Mouse (Mus musculus) layer of hippocampus, adult 2 months (tissue): ENCODE results near the gene Mrpl33. TPM values are rescaled to one million over a fixed set of nuclear protein-coding genes. Genes with fewer than 3 reads are reported as not detected.

Experiments used
- DNase-seq, 2 experiments: peaks; one replicate each; pipeline ENCODE4 v3.0.0; 2022; ENCODE audit warnings: low spot score in 2 of 2
- H3K27ac ChIP-seq: fragments of 200-600 bp; 2 replicates; pipeline ENCODE4 v1.8.1; 2022
- H3K4me3 ChIP-seq: fragments of 200-600 bp; 2 replicates; pipeline ENCODE4 v1.8.1; 2022; ENCODE audit warnings: mild to moderate bottlenecking
- CTCF ChIP-seq: fragments of 200-600 bp; conservative IDR thresholded peaks from 2 replicates; pipeline ENCODE4 v1.8.1; 2022; ENCODE audit warnings: antibody characterized with exemption, mild to moderate bottlenecking, moderate library complexity
- total RNA-seq, 2 experiments: library from RNA; stranded (reverse); gene quantifications; 2 replicates each; pipeline ENCODE4 v1.2.3; 2021

Gene Mrpl33
- total RNA-seq, 2 experiments from 2014 or later = 82.1 to 99.8 TPM

DNA sequence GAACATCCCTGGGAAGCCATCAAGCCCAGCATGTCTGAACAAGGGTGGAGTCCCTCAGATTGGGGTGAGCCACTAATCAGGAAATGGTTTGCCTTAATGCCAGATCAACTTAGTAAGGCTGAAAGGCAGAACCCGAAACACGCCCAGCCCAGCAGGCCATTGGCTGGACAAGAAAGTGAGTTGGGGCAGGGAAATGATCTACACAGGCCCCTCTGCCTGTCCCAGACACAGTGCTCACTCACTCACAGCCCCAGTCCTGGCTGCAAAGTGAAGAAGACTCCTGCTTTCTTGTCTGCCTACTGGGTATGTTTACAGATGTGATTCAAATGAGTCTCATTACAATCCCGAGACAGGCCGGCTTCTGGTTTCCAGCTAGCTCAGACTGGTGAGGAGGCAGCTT lies 37.4 kb downstream of the Mrpl33 start:
- TF ChIP-seq CTCF = no peak
- Histone ChIP-seq H3K4me3 (no peak overlapping the region), H3K27ac (no peak overlapping the region)
- no peak for DNase-seq

DNA sequence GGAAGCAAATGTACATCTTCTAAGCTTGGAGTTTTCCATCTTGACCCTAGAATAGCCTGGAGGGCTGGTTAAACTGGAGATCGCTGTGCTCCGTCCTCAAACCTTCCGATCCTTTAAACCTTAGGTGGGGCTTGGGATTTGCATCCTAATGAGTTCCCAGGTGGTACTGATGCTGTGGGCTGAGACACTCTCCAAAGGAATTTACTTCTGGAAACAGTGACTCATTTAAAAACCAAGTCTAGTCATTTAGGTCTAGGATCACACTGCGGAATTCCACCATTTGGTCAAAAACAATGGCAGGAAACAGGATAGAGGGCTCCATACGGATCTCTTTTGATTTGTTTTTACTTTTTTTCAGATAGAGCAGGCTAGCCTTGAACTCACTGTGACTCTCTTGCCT lies 37.9 kb downstream of the Mrpl33 start:
- no peak for TF ChIP-seq CTCF
- Histone ChIP-seq H3K4me3 (no peak overlapping the region), H3K27ac (no peak overlapping the region)
- DNase-seq = no peak

DNA sequence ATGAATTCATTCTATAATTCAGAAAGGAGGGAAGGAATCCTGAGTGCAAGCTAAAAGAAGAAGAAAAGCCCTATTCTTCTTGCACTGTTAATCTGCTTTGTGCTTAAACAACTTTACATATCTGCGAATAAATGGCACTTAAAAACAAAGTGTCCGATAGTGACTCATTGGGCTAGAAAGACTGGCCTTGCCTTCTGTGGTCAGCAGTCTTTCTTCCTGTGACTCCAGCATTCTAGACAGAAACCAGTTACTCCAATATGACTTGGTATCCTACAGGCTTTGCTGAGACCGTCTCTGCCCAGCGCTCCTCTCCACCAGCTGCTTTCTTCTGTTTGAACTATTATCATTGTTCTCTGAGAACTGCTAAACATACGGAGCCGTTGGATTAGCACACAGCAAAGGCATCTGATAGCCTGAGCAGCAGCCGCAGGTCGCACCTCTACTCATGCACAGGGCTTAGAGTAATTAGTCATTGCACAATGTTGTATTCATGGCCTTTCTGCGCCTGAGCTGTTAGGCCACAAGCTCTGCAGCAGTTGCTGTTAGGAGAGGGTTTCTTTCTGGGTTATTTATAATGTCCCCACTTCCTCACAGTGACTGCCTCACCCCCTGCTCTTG lies 40.0 kb downstream of the Mrpl33 start:
- no peak for DNase-seq
- Histone ChIP-seq H3K4me3 (no peak overlapping the region), H3K27ac (no peak overlapping the region)
- TF ChIP-seq CTCF = no peak

DNA sequence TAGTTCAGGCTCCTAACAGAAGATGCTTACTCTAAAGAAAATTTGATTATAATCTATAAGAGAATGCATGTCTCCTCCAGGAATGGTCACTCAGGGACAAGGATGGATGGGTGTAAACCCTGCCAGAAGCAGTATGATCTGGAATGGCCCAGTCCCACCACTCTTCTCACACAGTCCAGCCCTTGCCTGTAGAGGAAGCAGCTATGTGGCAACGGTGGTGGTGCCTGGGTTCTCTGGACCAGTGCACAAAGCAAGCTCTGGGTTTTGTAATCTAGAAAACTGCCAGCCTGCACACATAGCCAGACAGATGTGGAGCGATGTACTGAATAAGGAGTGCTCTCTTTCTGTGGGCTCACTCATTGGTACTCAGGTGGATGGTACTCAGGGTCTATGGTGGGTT lies 43.8 kb downstream of the Mrpl33 start:
- no peak for DNase-seq
- no peak for TF ChIP-seq CTCF
- no peak overlapping the region for H3K4me3 ChIP-seq
- H3K27ac ChIP-seq = no peak overlapping the region; the same call in 1 of the 2 replicates

DNA sequence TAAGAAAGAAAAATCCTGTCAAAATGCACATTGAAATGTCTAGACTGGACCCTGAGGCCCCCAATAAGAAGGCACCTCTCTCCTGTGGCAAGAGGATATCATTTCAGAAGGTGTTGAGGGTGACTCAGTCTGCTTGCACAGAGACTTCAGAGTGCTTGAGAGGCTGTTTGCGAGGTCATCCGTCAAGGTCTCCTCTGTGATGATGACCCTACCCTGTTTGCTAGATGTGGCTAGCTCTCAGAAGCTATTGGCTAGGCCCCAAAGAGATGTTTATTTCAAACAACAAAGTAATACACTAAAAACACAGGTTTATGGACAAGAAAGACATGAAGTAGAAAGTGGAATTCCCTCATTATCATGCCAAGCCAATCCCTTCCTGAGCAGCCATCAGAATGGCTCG lies 45.6 kb downstream of the Mrpl33 start:
- H3K4me3 ChIP-seq = no peak overlapping the region
- no peak for TF ChIP-seq CTCF
- no peak overlapping the region for H3K27ac ChIP-seq
- no peak for DNase-seq

- TF ChIP-seq CTCF = no peak
- peak overlapping the region; percentile 55 for H3K27ac ChIP-seq
- H3K4me3 ChIP-seq = no peak overlapping the region
- no peak for DNase-seq
Observed at GRCm38 (mm10) chr5:31644272-31644671, 47.5 kb downstream of the Mrpl33 start.

- no peak for DNase-seq
- peak overlapping the region; percentile 55 for H3K27ac ChIP-seq
- no peak for TF ChIP-seq CTCF
- no peak overlapping the region for H3K4me3 ChIP-seq
Observed at GRCm38 (mm10) chr5:31644847-31645246, 48.1 kb downstream of the Mrpl33 start.

DNA sequence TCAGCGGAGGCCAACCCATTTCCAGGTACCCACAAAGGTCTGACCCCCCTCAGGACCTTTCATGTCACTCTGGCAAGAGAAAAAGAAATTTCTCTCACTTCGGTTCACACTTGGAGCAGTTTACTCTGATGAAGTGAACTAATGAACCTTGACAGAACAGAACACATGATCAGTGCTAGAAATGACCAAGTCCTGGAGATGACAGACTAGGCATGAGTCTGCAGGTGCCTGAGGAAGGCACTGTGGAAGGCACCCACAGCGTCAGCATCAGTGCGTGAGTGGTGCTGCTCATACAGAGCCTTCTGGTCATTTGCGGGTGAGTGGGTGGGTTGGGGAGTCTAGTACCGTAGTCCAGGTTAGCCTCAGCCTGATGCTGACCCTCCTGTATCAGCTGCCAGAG lies 49.1 kb downstream of the Mrpl33 start:
- H3K4me3 ChIP-seq = no peak overlapping the region
- H3K27ac ChIP-seq = peak overlapping the region; percentile 55; the same call in 1 of the 2 replicates
- no peak for DNase-seq
- TF ChIP-seq CTCF = no peak

DNA sequence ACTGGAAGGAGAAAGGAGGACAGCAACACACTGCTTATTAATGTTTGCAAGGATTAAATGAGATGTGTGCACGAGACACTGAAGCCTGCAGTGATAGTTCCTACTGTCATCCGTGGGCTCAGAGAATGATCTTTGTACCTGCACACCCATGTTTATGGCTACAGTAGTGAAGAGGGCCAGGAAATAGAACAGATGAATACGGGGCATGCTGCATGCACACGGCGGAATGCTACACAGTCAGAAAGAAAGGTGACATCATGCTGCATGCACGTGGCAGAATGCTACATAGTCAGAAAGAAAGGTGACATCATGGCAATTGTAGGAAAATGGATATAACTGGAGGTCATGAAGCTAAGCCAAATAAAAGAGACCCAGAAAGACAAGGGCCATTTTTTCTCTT lies 49.8 kb downstream of the Mrpl33 start:
- Histone ChIP-seq H3K27ac (no peak overlapping the region), H3K4me3 (no peak overlapping the region)
- no peak for DNase-seq
- no peak for TF ChIP-seq CTCF

- H3K27ac ChIP-seq = no peak overlapping the region
- no peak overlapping the region for H3K4me3 ChIP-seq
- DNase-seq = no peak
- TF ChIP-seq CTCF = no peak
Observed at GRCm38 (mm10) chr5:31647327-31647726, 50.6 kb downstream of the Mrpl33 start.

DNA sequence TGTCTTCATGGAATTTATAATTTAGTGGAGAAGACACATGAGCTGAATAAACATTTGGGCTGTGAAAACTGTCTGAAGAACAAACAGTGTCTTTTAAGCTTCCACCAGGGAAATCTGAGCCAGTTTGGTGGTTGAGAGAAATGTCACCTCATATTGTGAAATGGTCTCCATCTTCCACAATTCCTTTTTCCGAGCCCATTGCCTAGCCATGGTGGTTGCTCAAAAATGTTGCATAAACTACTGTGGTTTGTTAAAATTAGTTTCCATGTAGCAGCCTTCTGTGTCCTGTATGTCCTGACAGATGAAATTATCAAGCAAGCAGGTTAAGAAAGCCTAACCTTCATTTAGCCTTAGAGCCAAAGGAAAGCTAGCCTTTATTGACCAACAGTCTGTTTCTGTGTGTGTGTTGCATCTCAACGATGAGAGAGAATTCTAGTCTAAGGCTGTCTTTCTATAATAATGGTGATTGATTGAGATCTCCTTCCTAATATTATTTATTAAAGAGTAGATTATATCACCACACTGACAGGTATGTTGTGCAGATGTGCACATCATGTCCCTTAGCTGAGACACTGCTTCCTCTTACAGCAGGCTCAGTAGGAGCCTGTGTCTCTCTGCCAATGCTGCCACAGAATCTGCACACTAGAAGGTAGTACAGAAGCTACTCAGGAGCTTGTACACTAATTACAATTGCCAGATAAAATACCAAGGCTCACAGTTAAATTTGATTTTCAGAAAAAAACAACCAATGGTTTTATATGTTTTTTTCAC lies 54.0 kb downstream of the Mrpl33 start:
- H3K4me3 ChIP-seq = no peak overlapping the region
- no peak for TF ChIP-seq CTCF
- no peak overlapping the region for H3K27ac ChIP-seq
- no peak for DNase-seq

DNA sequence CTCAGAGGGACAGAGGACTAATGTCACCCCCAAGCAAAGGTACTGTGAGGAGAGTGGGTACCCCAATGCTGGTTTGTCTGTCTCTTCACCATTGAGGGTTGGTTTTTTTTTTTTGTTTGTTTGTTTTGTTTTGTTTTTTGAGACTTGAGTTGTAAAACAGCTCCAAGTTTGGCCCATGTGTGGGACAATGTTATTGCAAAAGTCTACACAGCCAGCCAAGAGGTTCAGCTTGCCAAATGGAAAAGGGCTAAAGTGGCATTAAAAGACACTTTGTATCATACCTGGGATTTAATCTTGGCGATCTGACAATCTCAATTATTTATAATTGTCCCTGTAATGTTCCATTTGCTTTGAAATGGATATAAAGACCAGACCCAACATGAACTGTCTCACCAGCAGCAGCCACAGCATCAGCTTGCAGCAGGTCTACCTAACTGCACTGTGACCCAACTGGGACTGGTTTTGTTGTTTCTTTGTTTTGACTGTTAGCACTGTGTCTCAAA lies 59.0 kb downstream of the Mrpl33 start:
- no peak overlapping the region for H3K4me3 ChIP-seq
- TF ChIP-seq CTCF = no peak
- H3K27ac ChIP-seq = no peak overlapping the region
- DNase-seq = no peak

DNA sequence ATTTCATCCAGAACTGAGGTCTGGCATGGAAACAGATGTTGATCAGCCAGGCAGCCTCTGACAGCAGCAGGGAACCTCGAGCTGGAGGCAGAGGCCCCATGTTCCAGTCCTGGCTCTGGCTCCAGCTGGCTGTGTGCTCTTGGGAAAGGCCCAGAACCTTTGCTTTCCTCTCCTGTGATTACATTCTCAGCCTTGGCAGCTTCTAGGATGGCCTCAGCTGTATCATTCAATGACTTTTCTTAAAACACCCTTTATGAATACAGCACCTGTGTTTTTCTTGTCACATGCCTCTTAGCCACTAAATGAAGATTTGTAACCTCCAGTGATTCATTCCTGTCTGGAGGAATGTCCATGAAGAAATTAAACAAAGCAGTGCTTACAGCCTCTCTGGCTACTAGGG lies 69.4 kb downstream of the Mrpl33 start:
- no peak for DNase-seq
- TF ChIP-seq CTCF = no peak
- no peak overlapping the region for H3K4me3 ChIP-seq
- no peak overlapping the region; the same call in 1 of the 2 replicates for H3K27ac ChIP-seq
